Mouse (Mus musculus): ENCODE measurements around the gene Lias.

GRCm38 (mm10) chr5:65374746-65375145 lies 16.6 kb upstream of the Lias start:
- TF ChIP-seq GATA1 (IDR thresholded peaks at IDR 0.05; ENCODE audit: low read length) (no peak), TAL1 (IDR thresholded peaks at IDR 0.05; ENCODE audit: low read length) (no peak)

Measured in erythroblast, embryonic 14.5 days (primary cell).